In the genomic region with DNA sequence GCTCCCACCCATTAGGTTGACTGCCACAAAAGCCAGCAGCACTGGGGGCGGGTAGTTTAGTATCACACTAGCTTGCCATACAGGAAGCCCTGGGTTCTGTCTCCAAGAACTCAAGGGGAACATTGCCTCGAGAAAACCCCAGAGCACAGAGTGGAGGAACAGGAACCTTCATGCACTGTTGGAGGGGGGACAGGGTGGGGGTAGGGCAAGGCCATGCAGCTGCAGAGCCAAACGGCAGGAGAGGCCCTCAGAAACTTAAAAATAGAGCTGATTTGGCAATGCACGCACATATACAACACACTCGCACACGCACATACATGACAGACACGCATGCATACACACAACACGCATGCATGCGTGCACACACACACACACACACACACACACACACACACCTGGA, we compare ENCODE assay signal across 12 mouse cellular contexts. TPM values are rescaled to one million over a fixed set of nuclear protein-coding genes. Genes with fewer than 3 reads are reported as not detected.
A peak's percentile ranks its signal among the peaks of the same experiment; 100 is the strongest.
DNase-seq lines count a peak whose midpoint lies in the region; ATAC-seq and TF ChIP-seq lines count a peak whose summit lies in the region.
"Had no signal": no experiment of that assay in that cellular context is flagged by ENCODE, and none has a peak within 500 bp of the region (broad histone marks: within the 10 kb centered on the region; RNA-seq: fewer than 3 reads in every experiment).

No protein-coding gene starts in this region.

- peak; percentile 94 for DNase-seq in heart, adult 11 months
- peak; percentile 55 for DNase-seq in liver, postnatal 0 days
- DNase-seq in thymus, postnatal 0 days (ENCODE audit: low spot score) = peak; percentile 87
- DNase-seq in adipocyte (ENCODE audit: low spot score) = no peak
- DNase-seq in right cerebral cortex, postnatal 25 days = no peak
- DNase-seq: gastrocnemius, postnatal 10 days had no signal

- no peaks in the 10 kb centered on the region for H3K9me3 ChIP-seq in heart, embryonic 12.5 days (replicated peaks)
- no peaks in the 10 kb centered on the region for H3K9me3 ChIP-seq in liver, postnatal 0 days (ENCODE audit: low read length)
- no peaks in the 10 kb centered on the region for H3K9me3 ChIP-seq in forebrain, embryonic 15.5 days
- H3K9me3 ChIP-seq: embryonic facial prominence, embryonic 13.5 days; hindbrain, embryonic 13.5 days had no signal

- H3K9ac ChIP-seq in heart, embryonic 12.5 days = no peak overlapping the region
- no peak overlapping the region for H3K9ac ChIP-seq in liver, postnatal 0 days (replicated peaks)
- H3K9ac ChIP-seq in forebrain, embryonic 15.5 days (replicated peaks) = no peak overlapping the region
- H3K9ac ChIP-seq: embryonic facial prominence, embryonic 13.5 days; hindbrain, embryonic 13.5 days had no signal

- TF ChIP-seq EP300 in liver, postnatal 0 days (IDR thresholded peaks at IDR 0.05; ENCODE audit: low read depth) = no peak

- TF ChIP-seq CTCF in liver, postnatal 0 days (IDR thresholded peaks at IDR 0.05; ENCODE audit: low read depth) = 0 out of 2 replicates have a peak, but pooled peaks have one; percentile 1

- H3K4me2 ChIP-seq in heart, embryonic 12.5 days = no peak overlapping the region
- peak overlapping the region; percentile 61; the same call in 1 of the 2 replicates for H3K4me2 ChIP-seq in liver, postnatal 0 days (ENCODE audit: low read depth, low read length)
- H3K4me2 ChIP-seq in forebrain, embryonic 15.5 days (replicated peaks) = no peak overlapping the region
- H3K4me2 ChIP-seq: embryonic facial prominence, embryonic 13.5 days; hindbrain, embryonic 13.5 days had no signal

- WGBS in heart, embryonic 12.5 days = 80% methylated on average over 9 of the region's 9 CpGs
- WGBS in liver, postnatal 0 days (ENCODE audit: insufficient replicate concordance) = 56% methylated on average over 9 of the region's 9 CpGs
- 88% methylated on average over 9 of the region's 9 CpGs for WGBS in forebrain, embryonic 15.5 days

- H3K36me3 ChIP-seq in heart, embryonic 12.5 days = no peaks in the 10 kb centered on the region
- no peaks in the 10 kb centered on the region for H3K36me3 ChIP-seq in liver, postnatal 0 days (replicated peaks; ENCODE audit: insufficient read depth, low read length)
- no peaks in the 10 kb centered on the region for H3K36me3 ChIP-seq in forebrain, embryonic 15.5 days
- H3K36me3 ChIP-seq: embryonic facial prominence, embryonic 13.5 days; hindbrain, embryonic 13.5 days had no signal

- peaks cover 5% of the 10 kb centered on the region; the same call in 1 of the 2 replicates for H3K4me1 ChIP-seq in heart, embryonic 12.5 days (replicated peaks)
- peaks cover 9% of the 10 kb centered on the region; the same call in 1 of the 2 replicates for H3K4me1 ChIP-seq in liver, postnatal 0 days (ENCODE audit: insufficient read depth)
- no peaks in the 10 kb centered on the region for H3K4me1 ChIP-seq in forebrain, embryonic 15.5 days

- no peak overlapping the region for H3K4me3 ChIP-seq in heart, embryonic 12.5 days
- no peak overlapping the region for H3K4me3 ChIP-seq in liver, postnatal 0 days (ENCODE audit: low read depth, low read length)
- no peak overlapping the region for H3K4me3 ChIP-seq in forebrain, embryonic 15.5 days
- H3K4me3 ChIP-seq: embryonic facial prominence, embryonic 13.5 days; hindbrain, embryonic 13.5 days had no signal

- no peak overlapping the region for H3K27ac ChIP-seq in heart, embryonic 12.5 days (ENCODE audit: poor library complexity, severe bottlenecking)
- peak overlapping the region; percentile 74 for H3K27ac ChIP-seq in liver, postnatal 0 days (ENCODE audit: low read depth)
- no peak overlapping the region for H3K27ac ChIP-seq in forebrain, embryonic 15.5 days (replicated peaks)
- H3K27ac ChIP-seq: embryonic facial prominence, embryonic 13.5 days; hindbrain, embryonic 13.5 days; kidney, postnatal 0 days had no signal

- ATAC-seq in heart, embryonic 12.5 days (ENCODE audit: insufficient number of reproducible peaks, low FRiP score) = no peak
- peak; percentile 83 for ATAC-seq in common myeloid progenitor, adult 5-6 weeks (replicated peaks; ENCODE audit: low read depth, poor library complexity, severe bottlenecking)
- peak; percentile 71 for ATAC-seq in liver, postnatal 0 days
- no peak for ATAC-seq in forebrain, embryonic 15.5 days (replicated peaks)

- 0 out of 2 replicates have a peak, but pooled peaks cover 2% of the 10 kb centered on the region for H3K27me3 ChIP-seq in heart, embryonic 12.5 days (replicated peaks)
- no peaks in the 10 kb centered on the region for H3K27me3 ChIP-seq in liver, postnatal 0 days (ENCODE audit: insufficient read depth, low read length)
- no peaks in the 10 kb centered on the region for H3K27me3 ChIP-seq in forebrain, embryonic 15.5 days
- H3K27me3 ChIP-seq: embryonic facial prominence, embryonic 13.5 days; hindbrain, embryonic 13.5 days had no signal

RNA-seq across cellular contexts. Expression of a gene that starts 32.2 kb away (rescaled TPM):
- polyA plus RNA-seq in heart, embryonic 12.5 days (2016; fragmentation: Nextera tagmentation; extraction: Ambion mirVana) = 12.0 and 13.6 TPM in 2 replicates
- 18.5 and 26.2 TPM in 2 replicates for total RNA-seq in common myeloid progenitor, adult 5-6 weeks (2017)
- polyA plus RNA-seq in liver, postnatal 0 days (2015; fragmentation: Nextera tagmentation; extraction: Ambion mirVana) = 5.4 and 6.3 TPM in 2 replicates
- polyA plus RNA-seq in thymus, postnatal 0 days (2015; fragmentation: Nextera tagmentation; extraction: Ambion mirVana) = 41.9 and 49.8 TPM in 2 replicates
- polyA plus RNA-seq in forebrain, embryonic 15.5 days (2015; fragmentation: Nextera tagmentation; extraction: Ambion mirVana) = 38.8 and 43.9 TPM in 2 replicates

RNA-seq across cellular contexts. Expression of a gene that starts 46.5 kb away (rescaled TPM):
- polyA plus RNA-seq in heart, embryonic 12.5 days (2016; fragmentation: Nextera tagmentation; extraction: Ambion mirVana) = 5.5 and 6.1 TPM in 2 replicates
- 0.50 and 1.6 TPM in 2 replicates for total RNA-seq in common myeloid progenitor, adult 5-6 weeks (2017)
- 3.0 and 3.1 TPM in 2 replicates for polyA plus RNA-seq in liver, postnatal 0 days (2015; fragmentation: Nextera tagmentation; extraction: Ambion mirVana)
- polyA plus RNA-seq in thymus, postnatal 0 days (2015; fragmentation: Nextera tagmentation; extraction: Ambion mirVana) = 9.3 and 9.4 TPM in 2 replicates
- 8.2 and 9.8 TPM in 2 replicates for polyA plus RNA-seq in forebrain, embryonic 15.5 days (2015; fragmentation: Nextera tagmentation; extraction: Ambion mirVana)

RNA-seq across cellular contexts. Expression of a gene that starts 59.5 kb away (rescaled TPM):
- polyA plus RNA-seq in heart, embryonic 12.5 days (2016; fragmentation: Nextera tagmentation; extraction: Ambion mirVana) = 10.1 and 11.1 TPM in 2 replicates
- total RNA-seq in common myeloid progenitor, adult 5-6 weeks (2017) = 21.3 and 31.1 TPM in 2 replicates
- 2.5 and 2.7 TPM in 2 replicates for polyA plus RNA-seq in liver, postnatal 0 days (2015; fragmentation: Nextera tagmentation; extraction: Ambion mirVana)
- polyA plus RNA-seq in thymus, postnatal 0 days (2015; fragmentation: Nextera tagmentation; extraction: Ambion mirVana) = 5.6 and 6.2 TPM in 2 replicates
- 2.9 and 3.0 TPM in 2 replicates for polyA plus RNA-seq in forebrain, embryonic 15.5 days (2015; fragmentation: Nextera tagmentation; extraction: Ambion mirVana)

Comparison
In these comparisons a context has a peak if more than half of its experiments do, and no peak if none do; other contexts are left out.
1. DNase-seq: peak in heart, adult 11 months (single experiment), liver, postnatal 0 days (single experiment) and thymus, postnatal 0 days (single experiment); none in adipocyte (single experiment) and right cerebral cortex, postnatal 25 days (single experiment).
2. ATAC-seq: peak in common myeloid progenitor, adult 5-6 weeks (single experiment) and liver, postnatal 0 days (single experiment); none in heart, embryonic 12.5 days (single experiment) and forebrain, embryonic 15.5 days (single experiment).